Mouse (Mus musculus) MEL (cell line): ENCODE measurements around the gene Ahcyl2. TPM values are rescaled to one million over a fixed set of nuclear protein-coding genes. Genes with fewer than 3 reads are reported as not detected.

Experiments
- DNase-seq: peaks from one replicate; pipeline ENCODE4 v3.0.0; 2011; ENCODE audit warnings: low read depth, low spot score
- H3K27ac ChIP-seq: 2 replicates; pipeline ENCODE4 v1.5.1; 2012; ENCODE audit warnings: low read depth, mild to moderate bottlenecking, control low read depth, low read length, moderate library complexity; ENCODE audit not compliant: control insufficient read depth
- H3K27me3 ChIP-seq, 2 experiments: fragments of 150-350 bp in 1 of 2; sonication (generic) in 1 of 2; 2 replicates each; pipeline ENCODE4 v1.6.1; 2012; ENCODE audit warnings: low read length in 2 of 2, mild to moderate bottlenecking in 2 of 2, improper control_type of control experiment in 1 of 2, moderate library complexity in 1 of 2; ENCODE audit not compliant: insufficient read depth in 2 of 2, control insufficient read depth in 1 of 2
- H3K36me3 ChIP-seq, 2 experiments: 2 replicates each; pipeline ENCODE4 v1.6.1; 2012 to 2014; ENCODE audit warnings: low read length in 2 of 2, improper control_type of control experiment in 1 of 2, inconsistent platforms in 1 of 2, mild to moderate bottlenecking in 1 of 2; ENCODE audit not compliant: insufficient read depth in 2 of 2, control insufficient read depth in 1 of 2
- H3K4me1 ChIP-seq, 2 experiments: fragments of 150-350 bp in 1 of 2; sonication (generic) in 1 of 2; 2 replicates each; pipeline ENCODE4 v1.6.1; 2012; ENCODE audit warnings: low read length in 2 of 2, improper control_type of control experiment in 1 of 2, mild to moderate bottlenecking in 1 of 2; ENCODE audit not compliant: insufficient read depth in 2 of 2, control insufficient read depth in 1 of 2
- H3K4me3 ChIP-seq, 2 experiments: fragments of 150-350 bp in 1 of 2; sonication (generic) in 1 of 2; 2 replicates each; pipeline ENCODE4 v1.5.1; 2012; ENCODE audit warnings: low read depth in 2 of 2, low read length in 2 of 2, mild to moderate bottlenecking in 2 of 2, moderate library complexity in 2 of 2, control low read depth in 1 of 2, improper control_type of control experiment in 1 of 2; ENCODE audit not compliant: control insufficient read depth in 1 of 2, insufficient read depth in 1 of 2
- H3K79me2 ChIP-seq: 2 replicates; pipeline ENCODE4 v1.6.1; 2012; ENCODE audit warnings: mild to moderate bottlenecking, low read length, moderate library complexity; ENCODE audit not compliant: control insufficient read depth, poor library complexity, insufficient read depth
- H3K9ac ChIP-seq: 2 replicates; pipeline ENCODE4 v1.6.1; 2012; ENCODE audit warnings: low read depth, mild to moderate bottlenecking, control low read depth, low read length, moderate library complexity; ENCODE audit not compliant: control insufficient read depth, poor library complexity, severe bottlenecking
- H3K9me3 ChIP-seq: fragments of 150-350 bp; sonication (generic); replicated peaks from 2 replicates; pipeline ENCODE4 v1.6.1; 2012; ENCODE audit warnings: mild to moderate bottlenecking, low read length, improper control_type of control experiment, moderate library complexity; ENCODE audit not compliant: insufficient read depth
- BHLHE40 ChIP-seq: IDR thresholded peaks from 2 replicates; pipeline ENCODE4 v1.6.1; 2012; ENCODE audit warnings: low read depth, mild to moderate bottlenecking, inconsistent platforms, low read length, improper control_type of control experiment, borderline replicate concordance
- CTCF ChIP-seq, 3 experiments: IDR thresholded peaks in 2 of 3; conservative IDR thresholded peaks in 1 of 3; 2 replicates each; pipeline ENCODE4 v1.5.1; 2011 to 2012; ENCODE audit warnings: low read length in 3 of 3, low read depth in 2 of 3, mild to moderate bottlenecking in 2 of 3, improper control_type of control experiment in 1 of 3, inconsistent platforms in 1 of 3, mixed read lengths in 1 of 3, moderate library complexity in 1 of 3; ENCODE audit not compliant: control insufficient read depth in 1 of 3, insufficient read depth in 1 of 3, poor library complexity in 1 of 3, severe bottlenecking in 1 of 3
- EP300 ChIP-seq, 2 experiments: IDR thresholded peaks; 2 replicates each; pipeline ENCODE4 v1.6.1; 2011; ENCODE audit warnings: improper control_type of control experiment in 2 of 2, low read length in 2 of 2, low read depth in 1 of 2, mild to moderate bottlenecking in 1 of 2
- MAX ChIP-seq: IDR thresholded peaks from 2 replicates; pipeline ENCODE4 v1.6.1; 2011; ENCODE audit warnings: low read length, improper control_type of control experiment
- MXI1 ChIP-seq: IDR thresholded peaks from 2 replicates; pipeline ENCODE4 v1.6.1; 2011; ENCODE audit warnings: mild to moderate bottlenecking, low read depth, low read length, improper control_type of control experiment
- MYC ChIP-seq: IDR thresholded peaks from 2 replicates; pipeline ENCODE4 v1.6.1; 2011; ENCODE audit warnings: low read depth, mild to moderate bottlenecking, low read length, improper control_type of control experiment, moderate library complexity
- NRF1 ChIP-seq: IDR thresholded peaks from 2 replicates; pipeline ENCODE4 v1.6.1; 2014; ENCODE audit warnings: low read depth, mild to moderate bottlenecking, inconsistent platforms, low read length, improper control_type of control experiment, moderate library complexity; ENCODE audit not compliant: poor library complexity, insufficient read depth, severe bottlenecking
- POLR2A ChIP-seq, 2 experiments: IDR thresholded peaks; 2 replicates each; pipeline ENCODE4 v1.6.1; 2011 to 2012; ENCODE audit warnings: low read length in 2 of 2, mild to moderate bottlenecking in 2 of 2, control low read depth in 1 of 2, improper control_type of control experiment in 1 of 2, low read depth in 1 of 2, moderate library complexity in 1 of 2; ENCODE audit not compliant: control insufficient read depth in 1 of 2, insufficient read depth in 1 of 2, poor library complexity in 1 of 2
- POLR2AphosphoS2 ChIP-seq: IDR thresholded peaks from 2 replicates; pipeline ENCODE4 v1.6.1; 2011; ENCODE audit warnings: low read length, improper control_type of control experiment
- RAD21 ChIP-seq: IDR thresholded peaks from 2 replicates; pipeline ENCODE4 v1.6.1; 2011; ENCODE audit warnings: mild to moderate bottlenecking, low read depth, low read length, improper control_type of control experiment
- SIN3A ChIP-seq: IDR thresholded peaks from 2 replicates; pipeline ENCODE4 v1.6.1; 2012; ENCODE audit warnings: low read length, improper control_type of control experiment, inconsistent platforms
- SMC3 ChIP-seq: IDR thresholded peaks from 2 replicates; pipeline ENCODE4 v1.6.1; 2011; ENCODE audit warnings: low read depth, low read length, improper control_type of control experiment
- TCF12 ChIP-seq: IDR thresholded peaks from 2 replicates; pipeline ENCODE4 v1.6.1; 2014; ENCODE audit warnings: low read depth, mild to moderate bottlenecking, inconsistent platforms, low read length, improper control_type of control experiment, moderate library complexity
- UBTF ChIP-seq: IDR thresholded peaks from 2 replicates; pipeline ENCODE4 v1.6.1; 2012; ENCODE audit warnings: low read depth, mild to moderate bottlenecking, inconsistent platforms, low read length, improper control_type of control experiment, moderate library complexity, borderline replicate concordance; ENCODE audit not compliant: insufficient read depth
- USF1 ChIP-seq: IDR thresholded peaks from 2 replicates; pipeline ENCODE4 v1.6.1; 2014; ENCODE audit warnings: low read depth, mild to moderate bottlenecking, inconsistent platforms, low read length, improper control_type of control experiment, moderate library complexity
- ZC3H11A ChIP-seq: IDR thresholded peaks from 2 replicates; pipeline ENCODE4 v1.6.1; 2012; ENCODE audit warnings: low read depth, mild to moderate bottlenecking, inconsistent platforms, low read length, improper control_type of control experiment
- polyA plus RNA-seq, 2 experiments: library from polyadenylated mRNA; stranded (reverse) in 1 of 2; unstranded in 1 of 2; fragments of >175 nt in 1 of 2; fragments of >200 nt in 1 of 2; gene quantifications; 2 replicates each; pipeline versions ENCODE4 v1.2.1 to v1.2.4; 2012; ENCODE audit warnings: low replicate concordance in 2 of 2, low read depth in 1 of 2; ENCODE audit not compliant: insufficient read length in 2 of 2, insufficient read depth in 1 of 2, missing spikeins in 1 of 2
- total RNA-seq: library from RNA; depleted of rRNA; stranded (reverse); fragments of 300-350 nt; gene quantifications from 2 replicates; pipeline ENCODE4 v1.2.3, GENCODE M21; 2012

Ahcyl2 gene
- total and polyA plus RNA-seq, 3 experiments = 16.9 to 17.0 TPM; not detected in 1

GRCm38 (mm10) chr6:29859344-29859743 lies 91.5 kb downstream of the Ahcyl2 start:
- Histone ChIP-seq H3K27ac (no peak overlapping the region), H3K9me3 (no peaks in the 10 kb centered on the region), H3K4me1 (peaks cover 0 to 4% of the 10 kb centered on the region in 2 experiments; a peak in 2 of 4 replicates), H3K36me3 (peaks cover 0 to 4% of the 10 kb centered on the region in 2 experiments; a peak in 2 of 4 replicates), H3K4me3 (no peak overlapping the region), H3K27me3 (no peaks in the 10 kb centered on the region), H3K9ac (no peak overlapping the region), H3K79me2 (no peaks in the 10 kb centered on the region)
- DNase-seq = no peak
- TF ChIP-seq CTCF (IDR thresholded peaks at IDR 0.05 in 2 of 3, conservative IDR thresholded peaks at IDR 0.05 in 1 of 3; ENCODE audit: control insufficient read depth in 1 of 3, insufficient read depth in 1 of 3, low read depth in 2 of 3, low read length in 3 of 3, poor library complexity in 1 of 3, severe bottlenecking in 1 of 3) = no peak
- no peak for TF ChIP-seq MAX
- TF ChIP-seq MXI1 = no peak
- TF ChIP-seq UBTF = no peak
- no peak for TF ChIP-seq EP300 (IDR thresholded peaks at IDR 0.05; ENCODE audit: low read depth in 1 of 2, low read length in 2 of 2)
- no peak for TF ChIP-seq RAD21
- no peak for TF ChIP-seq MYC
- no peak for TF ChIP-seq NRF1
- TF ChIP-seq USF1 = no peak
- TF ChIP-seq SIN3A = no peak
- TF ChIP-seq BHLHE40 = no peak
- TF ChIP-seq POLR2A (IDR thresholded peaks at IDR 0.05; ENCODE audit: control insufficient read depth in 1 of 2, insufficient read depth in 1 of 2, low read depth in 1 of 2, low read length in 2 of 2, poor library complexity in 1 of 2) = no peak

DNA sequence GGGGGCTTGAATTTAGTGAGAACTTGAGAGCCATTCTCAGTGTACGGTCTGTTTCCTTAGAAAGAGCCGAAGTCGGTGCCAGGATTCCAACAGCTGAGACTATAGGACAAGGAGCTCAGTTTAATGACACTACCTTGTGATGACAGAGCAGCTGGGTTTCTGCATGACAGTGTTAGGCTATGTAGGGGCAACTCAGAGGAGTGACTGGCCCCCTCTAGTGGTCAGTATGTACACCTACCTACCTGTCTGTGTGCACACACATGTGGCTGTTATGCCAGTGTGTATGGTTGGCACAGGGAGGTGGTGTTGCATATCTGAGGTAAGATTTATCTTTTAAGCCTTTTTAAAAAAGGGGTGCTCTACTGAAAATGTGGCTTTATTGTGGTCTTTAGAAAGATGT lies 92.4 kb downstream of the Ahcyl2 start:
- peak; percentile 79 for DNase-seq
- no peaks in the 10 kb centered on the region for H3K27me3 ChIP-seq
- no peak overlapping the region for H3K4me3 ChIP-seq
- no peaks in the 10 kb centered on the region for H3K79me2 ChIP-seq
- H3K36me3 ChIP-seq = peaks cover 0 to 4% of the 10 kb centered on the region in 2 experiments; a peak in 2 of 4 replicates
- no peak overlapping the region for H3K27ac ChIP-seq
- H3K4me1 ChIP-seq = peaks cover 0 to 4% of the 10 kb centered on the region in 2 experiments; a peak in 2 of 4 replicates
- TF ChIP-seq MYC (0 out of 2 replicates have a peak, but pooled peaks have one; percentile 26), MXI1 (peak; percentile 32; the same call in 1 of the 2 replicates), POLR2AphosphoS2 (no peak), RAD21 (peak; percentile 41), CTCF (IDR thresholded peaks at IDR 0.05 in 2 of 3, conservative IDR thresholded peaks at IDR 0.05 in 1 of 3; ENCODE audit: control insufficient read depth in 1 of 3, insufficient read depth in 1 of 3, low read depth in 2 of 3, low read length in 3 of 3, poor library complexity in 1 of 3, severe bottlenecking in 1 of 3) (peak; percentile 72 to 86 (median 81)), SMC3 (peak; percentile 67), TCF12 (no peak), ZC3H11A (peak; percentile 11; the same call in 1 of the 2 replicates)
- no peak overlapping the region for H3K9ac ChIP-seq
- no peaks in the 10 kb centered on the region for H3K9me3 ChIP-seq
